Mouse (Mus musculus): ENCODE results near the gene Cabp4. TPM values are rescaled to one million over a fixed set of nuclear protein-coding genes. Genes with fewer than 3 reads are reported as not detected.

Cabp4 gene
- polyA plus RNA-seq, 1 experiment = 0.17 TPM

DNA sequence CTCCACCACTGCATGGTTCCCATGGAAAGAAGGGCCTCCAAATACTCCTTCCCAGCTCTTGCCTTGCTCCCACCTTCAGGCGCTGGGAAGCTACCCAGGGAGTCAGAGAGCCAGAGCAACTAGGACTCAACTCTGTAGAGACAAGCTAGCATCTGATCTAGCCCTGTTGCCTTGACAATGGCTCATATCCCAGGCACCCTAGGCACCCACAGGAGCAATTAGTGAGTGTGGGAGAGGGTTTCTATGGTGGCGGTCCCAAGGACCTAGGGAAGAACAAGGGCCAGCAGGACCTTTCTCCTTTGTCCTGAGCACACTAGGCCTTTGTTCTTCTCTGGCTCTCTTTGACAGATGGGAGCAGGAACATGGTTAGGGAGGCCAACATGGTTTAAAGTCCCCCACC, 39.9 kb upstream of the Cabp4 start:
- Histone ChIP-seq H3K4me1 (ENCODE audit: control insufficient read depth, insufficient read depth, low read length) (peaks cover 4% of the 10 kb centered on the region), H3K27ac (ENCODE audit: insufficient read depth, low read length) (peak overlapping the region; percentile 88), H3K4me3 (ENCODE audit: insufficient read depth, low read length) (no peak overlapping the region)
- TF ChIP-seq CTCF (IDR thresholded peaks at IDR 0.05; ENCODE audit: extremely low read depth, insufficient read depth, low read length) (no peak), POLR2A (IDR thresholded peaks at IDR 0.05; ENCODE audit: extremely low read depth, insufficient read depth, low read length) (no peak)

DNA sequence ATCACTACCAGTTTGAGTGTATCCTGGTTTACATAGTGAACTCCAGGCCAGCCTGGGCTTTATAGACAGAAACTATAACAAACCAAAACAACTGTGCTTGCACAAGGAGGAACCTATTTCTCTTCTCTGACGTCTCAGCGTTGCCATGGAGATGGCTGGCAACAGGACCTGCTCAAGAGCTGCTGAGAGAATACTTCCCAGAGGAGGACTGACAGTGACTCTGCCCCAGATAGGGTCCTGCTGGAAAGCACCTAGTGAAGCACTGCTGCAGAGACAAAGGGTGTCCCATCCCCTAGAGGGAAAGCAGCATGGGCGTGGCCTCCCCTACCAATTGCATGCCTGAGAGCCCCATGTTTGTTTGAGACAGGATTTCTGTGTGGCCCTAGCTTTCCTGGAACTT, 38.1 kb upstream of the Cabp4 start:
- Histone ChIP-seq H3K27ac (ENCODE audit: insufficient read depth, low read length) (no peak overlapping the region), H3K4me3 (ENCODE audit: insufficient read depth, low read length) (no peak overlapping the region), H3K4me1 (ENCODE audit: control insufficient read depth, insufficient read depth, low read length) (peaks cover 4% of the 10 kb centered on the region)
- TF ChIP-seq POLR2A (IDR thresholded peaks at IDR 0.05; ENCODE audit: extremely low read depth, insufficient read depth, low read length) = 0 out of 2 replicates have a peak, but pooled peaks have one; percentile 47
- TF ChIP-seq CTCF (IDR thresholded peaks at IDR 0.05; ENCODE audit: extremely low read depth, insufficient read depth, low read length) = no peak

DNA sequence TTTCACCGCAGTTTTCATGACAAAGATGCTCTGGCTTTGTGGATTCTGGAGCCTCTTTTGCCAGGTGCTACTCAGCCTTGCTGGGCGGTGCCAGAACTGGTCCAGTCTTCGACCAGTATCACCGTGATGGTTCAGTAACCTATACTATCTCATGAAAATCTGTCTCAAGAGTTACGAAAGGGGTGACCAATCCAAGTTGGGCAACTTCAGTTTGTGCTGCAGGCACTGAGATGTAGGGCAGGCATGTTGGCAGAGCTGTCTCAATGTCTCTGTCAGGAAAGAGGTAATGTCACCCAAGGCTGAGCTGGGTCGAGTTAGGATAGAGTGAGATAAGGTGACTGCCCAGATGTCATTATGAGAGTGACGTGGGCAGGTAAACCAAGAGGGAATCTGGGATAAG, 36.6 kb upstream of the Cabp4 start:
- peaks cover 4% of the 10 kb centered on the region for H3K4me1 ChIP-seq (ENCODE audit: control insufficient read depth, insufficient read depth, low read length)
- no peak for TF ChIP-seq CTCF (IDR thresholded peaks at IDR 0.05; ENCODE audit: extremely low read depth, insufficient read depth, low read length)
- TF ChIP-seq POLR2A (IDR thresholded peaks at IDR 0.05; ENCODE audit: extremely low read depth, insufficient read depth, low read length) = no peak
- H3K27ac ChIP-seq (ENCODE audit: insufficient read depth, low read length) = no peak overlapping the region
- no peak overlapping the region for H3K4me3 ChIP-seq (ENCODE audit: insufficient read depth, low read length)

DNA sequence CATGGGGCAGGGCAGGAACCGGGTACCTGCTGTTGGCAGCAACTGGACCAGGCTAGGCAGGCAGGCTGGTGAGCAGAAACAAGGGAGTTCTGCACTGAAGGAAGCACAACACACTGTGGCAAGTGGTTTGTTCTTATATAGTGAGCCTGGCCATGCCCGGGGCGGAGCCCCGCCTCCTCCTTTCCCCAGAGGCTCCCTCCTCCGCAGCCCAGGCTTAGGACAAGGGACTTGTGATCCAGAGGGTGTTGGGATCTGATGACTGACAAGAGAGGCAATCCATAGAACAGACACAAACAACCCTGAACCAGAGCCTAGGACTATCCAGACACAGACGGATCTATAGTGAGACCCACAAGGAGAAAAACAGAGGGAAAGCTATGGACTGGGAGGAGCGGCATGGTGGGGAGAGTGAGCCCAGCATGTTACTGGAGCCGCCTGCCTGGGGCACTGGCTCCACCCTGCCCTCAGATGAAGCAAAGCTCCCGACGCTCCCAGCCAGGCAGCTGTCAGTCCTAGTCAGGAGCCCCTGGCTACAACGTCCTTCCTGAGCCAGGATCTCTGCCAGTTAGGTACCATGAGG, 31.6 kb upstream of the Cabp4 start, which contains the start of gene Carns1:
Gene Carns1, minus strand, starts transcription at position 112 of the 580 bp plus-strand sequence.
- TF ChIP-seq CTCF (IDR thresholded peaks at IDR 0.05; ENCODE audit: extremely low read depth, insufficient read depth, low read length) = no peak
- TF ChIP-seq POLR2A (IDR thresholded peaks at IDR 0.05; ENCODE audit: extremely low read depth, insufficient read depth, low read length) = 0 out of 2 replicates have a peak, but pooled peaks have one; percentile 29
- peak within 1 kb of the TSS; percentile 60 for H3K27ac ChIP-seq (ENCODE audit: insufficient read depth, low read length)
- H3K4me3 ChIP-seq (ENCODE audit: insufficient read depth, low read length) = no peak within 1 kb of the TSS
- H3K4me1 ChIP-seq (ENCODE audit: control insufficient read depth, insufficient read depth, low read length) = no peaks in the 10 kb centered on the region

DNA sequence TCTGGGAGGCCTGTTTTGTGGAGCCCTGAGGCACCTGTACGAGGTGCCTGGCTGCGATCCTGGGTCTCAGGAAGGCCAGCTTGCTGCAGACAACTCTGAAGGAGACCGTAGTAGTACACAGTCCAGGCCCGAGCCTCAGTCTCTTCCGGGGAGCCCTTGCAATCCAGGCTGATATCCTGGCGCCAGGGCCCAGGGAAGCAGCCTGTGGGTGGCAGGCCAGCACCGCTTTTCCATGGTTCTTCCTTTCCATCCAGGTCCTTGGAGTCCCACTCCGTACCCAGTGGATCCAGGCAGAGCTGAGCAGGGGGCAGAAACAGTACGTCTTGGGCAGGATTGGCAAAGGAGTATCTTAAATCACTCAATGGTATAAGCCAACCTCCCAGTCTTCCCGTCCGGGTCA, 29.1 kb upstream of the Cabp4 start:
- 0 out of 2 replicates have a peak, but pooled peaks have one; percentile 9 for TF ChIP-seq CTCF (IDR thresholded peaks at IDR 0.05; ENCODE audit: extremely low read depth, insufficient read depth, low read length)
- TF ChIP-seq POLR2A (IDR thresholded peaks at IDR 0.05; ENCODE audit: extremely low read depth, insufficient read depth, low read length) = no peak
- Histone ChIP-seq H3K27ac (ENCODE audit: insufficient read depth, low read length) (no peak overlapping the region), H3K4me1 (ENCODE audit: control insufficient read depth, insufficient read depth, low read length) (no peaks in the 10 kb centered on the region), H3K4me3 (ENCODE audit: insufficient read depth, low read length) (no peak overlapping the region)

DNA sequence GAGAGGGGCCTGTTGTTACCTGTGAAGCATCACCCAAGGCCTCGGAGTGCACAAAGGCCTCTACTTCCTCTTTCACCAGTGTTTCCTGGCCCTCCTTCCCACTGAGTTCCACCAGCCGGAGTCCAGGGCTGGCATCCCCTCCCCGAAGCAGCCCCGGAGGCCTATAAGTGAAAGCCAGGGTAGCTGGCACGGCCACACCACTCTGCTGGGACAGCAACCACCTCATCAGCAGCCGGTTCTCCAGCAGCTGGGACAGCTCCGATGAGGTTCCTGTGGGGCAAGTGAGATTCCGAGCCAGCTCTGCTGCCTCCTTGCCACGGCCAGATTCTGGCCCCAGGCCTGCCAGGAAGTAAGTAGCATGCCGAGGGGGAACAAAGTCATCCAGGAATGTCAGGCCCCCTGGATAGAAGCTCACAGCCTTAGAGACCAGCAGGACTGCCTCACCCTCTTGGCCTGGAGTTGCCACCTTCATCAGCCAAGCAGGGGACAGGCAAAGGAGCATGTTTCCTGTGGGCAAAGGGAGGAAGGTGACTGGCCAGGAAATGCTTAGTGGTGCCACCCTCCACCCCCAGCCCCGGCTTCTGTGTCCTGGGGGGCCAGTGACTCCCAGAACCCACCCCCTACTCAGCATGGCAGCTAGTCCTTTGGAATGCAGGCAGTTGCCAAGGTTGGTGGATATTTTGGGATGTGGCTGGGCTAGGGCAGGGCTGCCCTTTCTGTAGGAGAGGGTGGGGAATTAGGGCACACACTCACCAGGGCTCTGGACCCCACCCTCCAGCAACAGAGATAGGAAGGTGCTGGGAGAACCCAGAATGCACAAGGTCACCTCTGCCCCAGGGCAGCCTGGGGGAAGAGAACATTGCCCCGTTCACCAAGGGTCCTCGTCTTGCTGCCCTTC, 27.8 kb upstream of the Cabp4 start:
- H3K27ac ChIP-seq (ENCODE audit: insufficient read depth, low read length) = no peak overlapping the region
- no peak overlapping the region for H3K4me3 ChIP-seq (ENCODE audit: insufficient read depth, low read length)
- no peak for TF ChIP-seq POLR2A (IDR thresholded peaks at IDR 0.05; ENCODE audit: extremely low read depth, insufficient read depth, low read length)
- no peak for TF ChIP-seq CTCF (IDR thresholded peaks at IDR 0.05; ENCODE audit: extremely low read depth, insufficient read depth, low read length)
- H3K4me1 ChIP-seq (ENCODE audit: control insufficient read depth, insufficient read depth, low read length) = no peaks in the 10 kb centered on the region

DNA sequence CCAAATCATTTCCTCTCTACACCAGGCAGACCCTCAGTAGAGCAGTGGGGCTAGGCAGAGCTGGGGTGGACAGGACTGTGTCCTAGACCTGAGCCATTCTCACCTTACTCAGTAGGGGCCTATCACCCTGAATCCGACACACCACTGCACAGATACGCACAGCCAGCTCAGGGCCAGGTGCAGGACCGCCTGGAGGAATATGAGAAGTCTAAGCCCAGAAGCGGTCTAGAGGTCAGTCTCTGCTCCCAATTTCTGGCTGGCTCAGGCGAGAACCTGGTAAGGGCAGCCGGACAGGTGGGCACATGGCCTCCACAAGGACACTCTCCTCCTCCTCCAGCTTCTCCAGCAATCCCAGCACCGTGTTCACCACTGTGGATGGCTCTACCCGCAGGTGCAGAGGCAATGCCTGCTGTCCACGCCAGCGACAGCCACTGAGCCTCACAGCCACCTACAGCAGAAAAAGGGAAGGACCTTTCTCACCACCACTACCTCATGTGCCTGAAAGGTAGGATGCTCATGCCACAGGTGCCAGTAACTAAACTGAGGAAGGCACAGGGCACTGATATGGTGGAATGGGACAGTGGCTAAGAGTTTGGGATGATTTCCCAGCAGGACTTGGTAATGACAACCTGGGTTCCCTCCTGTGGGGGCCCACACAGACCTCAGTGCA, 27.0 kb upstream of the Cabp4 start:
- no peak overlapping the region for H3K27ac ChIP-seq (ENCODE audit: insufficient read depth, low read length)
- H3K4me1 ChIP-seq (ENCODE audit: control insufficient read depth, insufficient read depth, low read length) = no peaks in the 10 kb centered on the region
- H3K4me3 ChIP-seq (ENCODE audit: insufficient read depth, low read length) = no peak overlapping the region
- TF ChIP-seq POLR2A (IDR thresholded peaks at IDR 0.05; ENCODE audit: extremely low read depth, insufficient read depth, low read length) (no peak), CTCF (IDR thresholded peaks at IDR 0.05; ENCODE audit: extremely low read depth, insufficient read depth, low read length) (no peak)

DNA sequence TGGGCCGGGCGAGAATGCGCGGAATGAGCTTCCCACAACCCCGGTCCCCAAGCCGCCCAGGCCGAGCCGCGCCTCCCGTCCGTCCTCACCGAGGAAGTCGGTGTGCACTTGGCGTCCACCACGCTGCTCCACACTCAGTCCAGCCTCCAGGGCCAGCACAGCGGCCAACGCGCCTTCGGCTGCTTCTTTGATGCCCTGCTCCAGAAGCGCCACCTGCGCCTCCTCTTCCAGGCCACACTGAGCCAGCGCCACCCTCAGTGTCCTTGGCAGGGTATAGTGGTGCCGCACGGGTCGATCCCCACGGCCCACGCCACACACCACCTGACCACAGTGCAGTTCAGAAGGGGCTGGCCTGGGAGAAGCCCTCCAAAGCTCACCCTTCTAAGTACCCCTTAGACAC, 26.0 kb upstream of the Cabp4 start:
- TF ChIP-seq CTCF (IDR thresholded peaks at IDR 0.05; ENCODE audit: extremely low read depth, insufficient read depth, low read length) (no peak), POLR2A (IDR thresholded peaks at IDR 0.05; ENCODE audit: extremely low read depth, insufficient read depth, low read length) (no peak)
- no peaks in the 10 kb centered on the region for H3K4me1 ChIP-seq (ENCODE audit: control insufficient read depth, insufficient read depth, low read length)
- peak overlapping the region; percentile 39 for H3K4me3 ChIP-seq (ENCODE audit: insufficient read depth, low read length)
- peak overlapping the region; percentile 76 for H3K27ac ChIP-seq (ENCODE audit: insufficient read depth, low read length)

DNA sequence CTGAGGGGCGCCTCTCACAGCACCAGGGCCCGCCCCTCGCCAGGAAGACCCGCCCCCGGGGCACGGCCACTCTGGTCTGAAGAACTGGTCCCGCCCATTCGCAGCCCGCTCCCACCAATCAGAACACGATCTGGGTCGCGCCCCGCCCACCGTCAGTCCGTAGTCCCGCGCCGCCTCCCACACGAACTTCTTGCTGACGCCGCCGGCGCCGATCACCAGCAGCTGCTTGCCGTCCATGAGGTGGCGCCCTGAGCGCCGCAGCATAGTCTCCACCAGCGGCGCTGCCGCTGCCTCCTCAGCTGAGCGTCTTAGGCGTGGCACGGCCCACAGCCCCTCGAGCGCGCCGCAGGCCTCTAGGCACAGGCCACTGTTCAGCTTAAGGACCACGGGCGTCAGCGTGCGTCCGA, 25.5 kb upstream of the Cabp4 start:
- TF ChIP-seq POLR2A (IDR thresholded peaks at IDR 0.05; ENCODE audit: extremely low read depth, insufficient read depth, low read length) (peak; percentile 89), CTCF (IDR thresholded peaks at IDR 0.05; ENCODE audit: extremely low read depth, insufficient read depth, low read length) (peak; percentile 60)
- H3K27ac ChIP-seq (ENCODE audit: insufficient read depth, low read length) = peak overlapping the region; percentile 76
- H3K4me1 ChIP-seq (ENCODE audit: control insufficient read depth, insufficient read depth, low read length) = no peaks in the 10 kb centered on the region
- H3K4me3 ChIP-seq (ENCODE audit: insufficient read depth, low read length) = peak overlapping the region; percentile 39

Data from cortical plate, adult 2 months (tissue).